Mouse (Mus musculus): ENCODE data around the gene Wdr1. TPM values are rescaled to one million over a fixed set of nuclear protein-coding genes. Genes with fewer than 3 reads are reported as not detected.

Wdr1 gene
- total RNA-seq, 2 experiments from 2014 or later = 200 to 204 TPM

Other genes with a start within 250 kb of the Wdr1 start
- 1 to 10 TPM; 1.3 to 1.4 TPM for gene Drd5, start 243.9 kb downstream of the Wdr1 start, total RNA-seq (2021)
- 1 to 10 TPM; 1.0 to 1.4 TPM for gene Slc2a9, start 60.1 kb downstream of the Wdr1 start, total RNA-seq (2021)
- 10 to 100 TPM; 36.8 to 38.0 TPM for gene Zfp518b, start 121.6 kb upstream of the Wdr1 start, total RNA-seq (2021)

All from left cerebral cortex, postnatal 4 days (tissue).